Mouse (Mus musculus): ENCODE data around the gene Tgfbr1. TPM values are rescaled to one million over a fixed set of nuclear protein-coding genes. Genes with fewer than 3 reads are reported as not detected.

The Tgfbr1 gene
- polyA plus RNA-seq (2015; fragmentation: Nextera tagmentation; extraction: Ambion mirVana), result 4.6 and 6.5 TPM in 2 replicates

GRCm38 (mm10) chr4:47352803-47353388, at the start of gene Tgfbr1:
Gene Tgfbr1, plus strand, starts transcription at chr4:47353222.
- Histone ChIP-seq H3K27me3 (peaks cover 40% of the 10 kb centered on the region), H3K4me2 (peak within 1 kb of the TSS; percentile 100), H3K4me3 (replicated peaks) (peak within 1 kb of the TSS; percentile 82), H3K27ac (peak within 1 kb of the TSS; percentile 80), H3K36me3 (no peaks in the 10 kb centered on the region), H3K9me3 (replicated peaks) (no peaks in the 10 kb centered on the region), H3K9ac (peak within 1 kb of the TSS; percentile 86), H3K4me1 (replicated peaks) (peaks cover 31% of the 10 kb centered on the region)
- peak; percentile 99 for ATAC-seq (ENCODE audit: low read depth)
- WGBS (ENCODE audit: insufficient replicate concordance), result under 1% methylated on average over 63 of the region's 65 CpGs
- peak; percentile 97 for DNase-seq

GRCm38 (mm10) chr4:47303340-47303998, 49.6 kb upstream of the Tgfbr1 start:
- WGBS (ENCODE audit: insufficient replicate concordance), result 21% methylated on average over 5 of the region's 5 CpGs
- no peak overlapping the region for H3K9ac ChIP-seq
- no peak overlapping the region for H3K4me2 ChIP-seq
- peaks cover 18% of the 10 kb centered on the region for H3K4me1 ChIP-seq (replicated peaks)
- DNase-seq (no peak), ATAC-seq (ENCODE audit: low read depth) (no peak)
- no peaks in the 10 kb centered on the region for H3K36me3 ChIP-seq
- H3K27ac ChIP-seq, result no peak overlapping the region
- no peaks in the 10 kb centered on the region for H3K27me3 ChIP-seq
- H3K9me3 ChIP-seq (replicated peaks), result peaks cover 12% of the 10 kb centered on the region; the same call in 1 of the 2 replicates
- no peak overlapping the region for H3K4me3 ChIP-seq (replicated peaks)

GRCm38 (mm10) chr4:47309886-47310625, 43.0 kb upstream of the Tgfbr1 start:
- Histone ChIP-seq H3K36me3 (no peaks in the 10 kb centered on the region), H3K4me1 (replicated peaks) (peaks cover 14% of the 10 kb centered on the region), H3K4me2 (no peak overlapping the region), H3K9me3 (replicated peaks) (no peaks in the 10 kb centered on the region), H3K27me3 (no peaks in the 10 kb centered on the region), H3K9ac (no peak overlapping the region), H3K4me3 (replicated peaks) (no peak overlapping the region), H3K27ac (no peak overlapping the region)
- no peak for DNase-seq
- no peak for ATAC-seq (ENCODE audit: low read depth)
- WGBS (ENCODE audit: insufficient replicate concordance), result 56% methylated on average over 12 of the region's 12 CpGs

- Histone ChIP-seq H3K4me3 (replicated peaks) (no peak overlapping the region), H3K36me3 (no peaks in the 10 kb centered on the region), H3K9ac (no peak overlapping the region), H3K4me2 (no peak overlapping the region), H3K4me1 (replicated peaks) (peaks cover 14% of the 10 kb centered on the region), H3K9me3 (replicated peaks) (no peaks in the 10 kb centered on the region), H3K27ac (no peak overlapping the region), H3K27me3 (no peaks in the 10 kb centered on the region)
- ATAC-seq (ENCODE audit: low read depth) (peak; percentile 41; the same call in 1 of the 2 replicates), DNase-seq (no peak)
- 49% methylated on average over 6 of the region's 6 CpGs for whole genome bisulfite sequencing (ENCODE audit: insufficient replicate concordance)
Measured at GRCm38 (mm10) chr4:47310812-47311211, 42.2 kb upstream of the Tgfbr1 start.

- DNase-seq, result no peak
- no peaks in the 10 kb centered on the region for H3K27me3 ChIP-seq
- no peaks in the 10 kb centered on the region for H3K36me3 ChIP-seq
- H3K4me1 ChIP-seq (replicated peaks), result peaks cover 14% of the 10 kb centered on the region
- no peak overlapping the region for H3K4me2 ChIP-seq
- H3K9ac ChIP-seq, result no peak overlapping the region
- 64% methylated on average over 6 of the region's 6 CpGs for WGBS (ENCODE audit: insufficient replicate concordance)
- H3K9me3 ChIP-seq (replicated peaks), result no peaks in the 10 kb centered on the region
- H3K4me3 ChIP-seq (replicated peaks), result no peak overlapping the region
- H3K27ac ChIP-seq, result no peak overlapping the region
- no peak for ATAC-seq (ENCODE audit: low read depth)
Measured at GRCm38 (mm10) chr4:47311467-47311866, 41.6 kb upstream of the Tgfbr1 start.

- WGBS (ENCODE audit: insufficient replicate concordance), result 73% methylated on average over 7 of the region's 7 CpGs
- Histone ChIP-seq H3K4me1 (replicated peaks) (peaks cover 14% of the 10 kb centered on the region), H3K27ac (no peak overlapping the region), H3K4me3 (replicated peaks) (no peak overlapping the region), H3K36me3 (no peaks in the 10 kb centered on the region), H3K4me2 (no peak overlapping the region), H3K27me3 (no peaks in the 10 kb centered on the region), H3K9ac (no peak overlapping the region), H3K9me3 (replicated peaks) (no peaks in the 10 kb centered on the region)
- DNase-seq (no peak), ATAC-seq (ENCODE audit: low read depth) (no peak)
Measured at GRCm38 (mm10) chr4:47311929-47312328, 41.1 kb upstream of the Tgfbr1 start.

- H3K9ac ChIP-seq, result no peak overlapping the region
- no peaks in the 10 kb centered on the region for H3K36me3 ChIP-seq
- WGBS (ENCODE audit: insufficient replicate concordance), result 82% methylated on average over 14 of the region's 14 CpGs
- H3K4me2 ChIP-seq, result no peak overlapping the region
- H3K27ac ChIP-seq, result no peak overlapping the region
- DNase-seq (no peak), ATAC-seq (ENCODE audit: low read depth) (no peak)
- no peak overlapping the region for H3K4me3 ChIP-seq (replicated peaks)
- no peaks in the 10 kb centered on the region for H3K27me3 ChIP-seq
- peaks cover 15% of the 10 kb centered on the region for H3K4me1 ChIP-seq (replicated peaks)
- no peaks in the 10 kb centered on the region for H3K9me3 ChIP-seq (replicated peaks)
Measured at GRCm38 (mm10) chr4:47312676-47313075, 40.3 kb upstream of the Tgfbr1 start.

- H3K27ac ChIP-seq, result no peak overlapping the region
- no peak overlapping the region for H3K9ac ChIP-seq
- no peak overlapping the region for H3K4me2 ChIP-seq
- H3K4me1 ChIP-seq (replicated peaks), result peaks cover 24% of the 10 kb centered on the region
- H3K9me3 ChIP-seq (replicated peaks), result no peaks in the 10 kb centered on the region
- no peak for DNase-seq
- ATAC-seq (ENCODE audit: low read depth), result no peak
- no peak overlapping the region for H3K4me3 ChIP-seq (replicated peaks)
- H3K36me3 ChIP-seq, result no peaks in the 10 kb centered on the region
- WGBS (ENCODE audit: insufficient replicate concordance), result 59% methylated on average over 8 of the region's 8 CpGs
- H3K27me3 ChIP-seq, result no peaks in the 10 kb centered on the region
Measured at GRCm38 (mm10) chr4:47313710-47314410, 39.2 kb upstream of the Tgfbr1 start.

GRCm38 (mm10) chr4:47315458-47315857, 37.6 kb upstream of the Tgfbr1 start:
- Histone ChIP-seq H3K4me3 (replicated peaks) (no peak overlapping the region), H3K9me3 (replicated peaks) (no peaks in the 10 kb centered on the region), H3K4me1 (replicated peaks) (peaks cover 25% of the 10 kb centered on the region), H3K27me3 (no peaks in the 10 kb centered on the region), H3K9ac (no peak overlapping the region), H3K36me3 (no peaks in the 10 kb centered on the region), H3K4me2 (no peak overlapping the region), H3K27ac (no peak overlapping the region)
- no peak for DNase-seq
- 28% methylated on average over 2 of the region's 2 CpGs for WGBS (ENCODE audit: insufficient replicate concordance)
- ATAC-seq (ENCODE audit: low read depth), result no peak

- ATAC-seq (ENCODE audit: low read depth) (no peak), DNase-seq (no peak)
- no peak overlapping the region for H3K4me2 ChIP-seq
- H3K4me1 ChIP-seq (replicated peaks), result peaks cover 19% of the 10 kb centered on the region
- no peak overlapping the region for H3K4me3 ChIP-seq (replicated peaks)
- H3K9me3 ChIP-seq (replicated peaks), result no peaks in the 10 kb centered on the region
- no peaks in the 10 kb centered on the region for H3K27me3 ChIP-seq
- WGBS (ENCODE audit: insufficient replicate concordance), result 68% methylated on average over 6 of the region's 6 CpGs
- no peaks in the 10 kb centered on the region for H3K36me3 ChIP-seq
- no peak overlapping the region for H3K9ac ChIP-seq
- no peak overlapping the region for H3K27ac ChIP-seq
Measured at GRCm38 (mm10) chr4:47316432-47316831, 36.6 kb upstream of the Tgfbr1 start.

All from liver, embryonic 13.5 days (tissue).